Mouse (Mus musculus): Measurements from ENCODE around the gene Tasp1.
"Not testable (repeated sequence)": the region's sequence is repeated elsewhere in the genome, so short reads cannot be mapped to it uniquely, and the experiment has no call there.

Gene Tasp1

GRCm38 (mm10) chr2:139883581-139884263 is 182.9 kb downstream of the Tasp1 start:
- DNase-seq (ENCODE audit: low spot score) = no peak

GRCm38 (mm10) chr2:139878052-139878621 is 188.5 kb downstream of the Tasp1 start:
- no peak for DNase-seq (ENCODE audit: low spot score)

GRCm38 (mm10) chr2:139875876-139876275 is 190.7 kb downstream of the Tasp1 start:
- DNase-seq (ENCODE audit: low spot score) = no peak

- no peak for DNase-seq (ENCODE audit: low spot score)
Observed at GRCm38 (mm10) chr2:139874173-139874572, 192.4 kb downstream of the Tasp1 start.

- DNase-seq (ENCODE audit: low spot score) = no peak
Observed at GRCm38 (mm10) chr2:139873762-139874161, 192.8 kb downstream of the Tasp1 start.

GRCm38 (mm10) chr2:139869071-139869470 is 197.5 kb downstream of the Tasp1 start:
- not testable (repeated sequence) for DNase-seq (ENCODE audit: low spot score)

GRCm38 (mm10) chr2:139863396-139863795 is 203.2 kb downstream of the Tasp1 start:
- DNase-seq (ENCODE audit: low spot score) = not testable (repeated sequence)

- no peak for DNase-seq (ENCODE audit: low spot score)
Observed at GRCm38 (mm10) chr2:139860133-139860494, 206.5 kb downstream of the Tasp1 start.

GRCm38 (mm10) chr2:139859424-139860132 is 207.0 kb downstream of the Tasp1 start:
- DNase-seq (ENCODE audit: low spot score) = no peak

- no peak for DNase-seq (ENCODE audit: low spot score)
Observed at GRCm38 (mm10) chr2:139849621-139850020, 217.0 kb downstream of the Tasp1 start.

GRCm38 (mm10) chr2:139841359-139841758 is 225.2 kb downstream of the Tasp1 start:
- DNase-seq (ENCODE audit: low spot score) = no peak

GRCm38 (mm10) chr2:139840941-139841340 is 225.7 kb downstream of the Tasp1 start:
- no peak for DNase-seq (ENCODE audit: low spot score)

GRCm38 (mm10) chr2:139821589-139822378 is 244.8 kb downstream of the Tasp1 start:
- no peak for DNase-seq (ENCODE audit: low spot score)

- DNase-seq (ENCODE audit: low spot score) = no peak
Observed at GRCm38 (mm10) chr2:139817275-139817674, 249.3 kb downstream of the Tasp1 start.

- no peak for DNase-seq (ENCODE audit: low spot score)
Observed at GRCm38 (mm10) chr2:139807887-139808286, 258.7 kb downstream of the Tasp1 start.

GRCm38 (mm10) chr2:139804041-139804440 is 262.6 kb downstream of the Tasp1 start:
- no peak for DNase-seq (ENCODE audit: low spot score)

GRCm38 (mm10) chr2:139792345-139793120 is 274.1 kb downstream of the Tasp1 start:
- no peak for DNase-seq (ENCODE audit: low spot score)

- DNase-seq (ENCODE audit: low spot score) = no peak
Observed at GRCm38 (mm10) chr2:139788658-139789057, 277.9 kb downstream of the Tasp1 start.

GRCm38 (mm10) chr2:139784946-139785345 is 281.7 kb downstream of the Tasp1 start:
- DNase-seq (ENCODE audit: low spot score) = no peak

GRCm38 (mm10) chr2:139784465-139784864 is 282.1 kb downstream of the Tasp1 start:
- no peak for DNase-seq (ENCODE audit: low spot score)

Measured in retina, embryonic 14.5 days (tissue).